Mouse (Mus musculus): ENCODE data around the gene Sgsm1.

GRCm38 (mm10) chr5:113357186-113357585, 46.6 kb upstream of the Sgsm1 start, which contains the start of gene Aym1:
- no peak for TF ChIP-seq CTCF (IDR thresholded peaks at IDR 0.05; ENCODE audit: low read depth)
- no peak for TF ChIP-seq EP300 (IDR thresholded peaks at IDR 0.05; ENCODE audit: low read depth)
